12 mouse cellular contexts compared by ENCODE assay signal in the genomic region with DNA sequence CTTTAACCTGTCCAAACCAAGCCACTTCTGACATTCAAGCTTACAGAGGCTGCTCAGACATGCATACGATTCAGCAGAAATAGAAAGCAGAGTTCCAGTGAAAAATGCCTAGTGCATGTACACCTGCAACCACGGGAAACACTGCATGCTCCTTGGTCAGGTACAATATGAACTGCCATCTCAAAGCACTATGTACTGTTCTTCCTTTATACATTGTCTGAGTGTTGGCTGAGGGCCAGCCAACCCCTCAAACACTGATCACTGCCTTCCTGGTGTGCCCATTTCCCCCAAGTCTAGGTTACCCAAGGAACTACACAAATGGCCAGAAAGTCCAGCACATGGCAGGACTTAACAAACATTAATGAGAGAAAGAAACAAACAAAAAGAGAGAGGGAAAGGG. TPM values are rescaled to one million over a fixed set of nuclear protein-coding genes. Genes with fewer than 3 reads are reported as not detected.
DNase-seq lines count a peak whose midpoint lies in the region; ATAC-seq and TF ChIP-seq lines count a peak whose summit lies in the region.
"Had no signal": no experiment of that assay in that cellular context is flagged by ENCODE, and none has a peak within 500 bp of the region (broad histone marks: within the 10 kb centered on the region; RNA-seq: fewer than 3 reads in every experiment).

No protein-coding gene starts in this region.

- 0 out of 2 replicates have a peak overlapping the region, but pooled peaks have one; percentile 60 for H3K4me2 ChIP-seq in forebrain, embryonic 12.5 days
- H3K4me2 ChIP-seq in hindbrain, embryonic 12.5 days (replicated peaks) = peak overlapping the region; percentile 11; the same call in 1 of the 2 replicates
- H3K4me2 ChIP-seq in hindbrain, embryonic 11.5 days (replicated peaks; ENCODE audit: low read depth, low read length) = no peak overlapping the region
- H3K4me2 ChIP-seq in lung, postnatal 0 days (replicated peaks; ENCODE audit: low read depth, low read length) = peak overlapping the region; percentile 25; the same call in 1 of the 2 replicates
- peak overlapping the region; percentile 66 for H3K4me2 ChIP-seq in midbrain, embryonic 14.5 days (ENCODE audit: low read length)
- H3K4me2 ChIP-seq: intestine, embryonic 15.5 days had no signal

- no peaks in the 10 kb centered on the region for H3K27me3 ChIP-seq in forebrain, embryonic 12.5 days
- H3K27me3 ChIP-seq in forebrain, embryonic 10.5 days (ENCODE audit: poor library complexity, severe bottlenecking) = no peaks in the 10 kb centered on the region
- H3K27me3 ChIP-seq in hindbrain, embryonic 12.5 days = no peaks in the 10 kb centered on the region
- no peaks in the 10 kb centered on the region for H3K27me3 ChIP-seq in hindbrain, embryonic 11.5 days (ENCODE audit: control insufficient read depth, insufficient read depth, low read length)
- H3K27me3 ChIP-seq in lung, postnatal 0 days (replicated peaks; ENCODE audit: insufficient read depth, low read length) = no peaks in the 10 kb centered on the region
- no peaks in the 10 kb centered on the region for H3K27me3 ChIP-seq in midbrain, embryonic 14.5 days (ENCODE audit: control insufficient read depth, insufficient read depth, low read length)
- H3K27me3 ChIP-seq: heart, embryonic 12.5 days; intestine, embryonic 15.5 days had no signal

- WGBS in forebrain, embryonic 12.5 days = 90% methylated on average over 2 of the region's 2 CpGs
- 91% methylated on average over 2 of the region's 2 CpGs for WGBS in forebrain, embryonic 10.5 days
- 81% methylated on average over 2 of the region's 2 CpGs for WGBS in hindbrain, embryonic 12.5 days
- WGBS in hindbrain, embryonic 11.5 days = 91% methylated on average over 2 of the region's 2 CpGs
- 50% methylated on average over 2 of the region's 2 CpGs for WGBS in lung, postnatal 0 days
- WGBS in midbrain, embryonic 14.5 days = 82% methylated on average over 2 of the region's 2 CpGs

- no peak for TF ChIP-seq CTCF in lung, postnatal 0 days (IDR thresholded peaks at IDR 0.05)

- no peak for TF ChIP-seq EP300 in lung, postnatal 0 days (IDR thresholded peaks at IDR 0.05)

- no peaks in the 10 kb centered on the region for H3K9me3 ChIP-seq in forebrain, embryonic 12.5 days
- H3K9me3 ChIP-seq in forebrain, embryonic 10.5 days = no peaks in the 10 kb centered on the region
- H3K9me3 ChIP-seq in hindbrain, embryonic 12.5 days (replicated peaks) = no peaks in the 10 kb centered on the region
- no peaks in the 10 kb centered on the region for H3K9me3 ChIP-seq in hindbrain, embryonic 11.5 days (ENCODE audit: control insufficient read depth, low read length)
- H3K9me3 ChIP-seq in lung, postnatal 0 days (ENCODE audit: low read length) = no peaks in the 10 kb centered on the region
- H3K9me3 ChIP-seq in midbrain, embryonic 14.5 days (ENCODE audit: control insufficient read depth, low read length) = no peaks in the 10 kb centered on the region
- H3K9me3 ChIP-seq: heart, embryonic 12.5 days; intestine, embryonic 15.5 days had no signal

- no peak overlapping the region for H3K4me3 ChIP-seq in forebrain, embryonic 12.5 days (replicated peaks)
- H3K4me3 ChIP-seq in forebrain, embryonic 10.5 days = no peak overlapping the region; the same call in 1 of the 2 replicates
- H3K4me3 ChIP-seq in hindbrain, embryonic 12.5 days = no peak overlapping the region
- no peak overlapping the region for H3K4me3 ChIP-seq in hindbrain, embryonic 11.5 days (ENCODE audit: low read depth, low read length)
- H3K4me3 ChIP-seq in lung, postnatal 0 days (ENCODE audit: low read depth, low read length) = no peak overlapping the region
- H3K4me3 ChIP-seq in midbrain, embryonic 14.5 days (replicated peaks; ENCODE audit: low read depth, low read length) = no peak overlapping the region
- H3K4me3 ChIP-seq: heart, embryonic 12.5 days; intestine, embryonic 15.5 days had no signal

- no peak overlapping the region for H3K9ac ChIP-seq in forebrain, embryonic 12.5 days
- no peak overlapping the region for H3K9ac ChIP-seq in hindbrain, embryonic 12.5 days
- H3K9ac ChIP-seq in hindbrain, embryonic 11.5 days (ENCODE audit: low read depth, low read length) = no peak overlapping the region
- H3K9ac ChIP-seq in lung, postnatal 0 days (replicated peaks; ENCODE audit: low read depth) = no peak overlapping the region
- no peak overlapping the region for H3K9ac ChIP-seq in midbrain, embryonic 14.5 days (replicated peaks; ENCODE audit: low read length)
- H3K9ac ChIP-seq: intestine, embryonic 15.5 days had no signal

- no peak for DNase-seq in forebrain, embryonic 10.5 days (ENCODE audit: extremely low spot score, low spot score)
- no peak for DNase-seq in hindbrain, embryonic 11.5 days (ENCODE audit: low spot score)
- DNase-seq in lung, postnatal 0 days (ENCODE audit: low spot score) = no peak
- no peak for DNase-seq in lung, postnatal 14 days
- no peak for DNase-seq in midbrain, embryonic 14.5 days
- no peak for DNase-seq in thymus, postnatal 0 days (ENCODE audit: low spot score)
- DNase-seq: cerebellum, adult 18-20 months; lung, adult 18-20 months had no signal

- no peak overlapping the region for H3K27ac ChIP-seq in forebrain, embryonic 12.5 days
- no peak overlapping the region for H3K27ac ChIP-seq in forebrain, embryonic 10.5 days
- H3K27ac ChIP-seq in hindbrain, embryonic 12.5 days = peak overlapping the region; percentile 7; the same call in 1 of the 2 replicates
- H3K27ac ChIP-seq in hindbrain, embryonic 11.5 days (ENCODE audit: low read depth, low read length) = no peak overlapping the region
- no peak overlapping the region for H3K27ac ChIP-seq in lung, postnatal 0 days (ENCODE audit: low read length)
- no peak overlapping the region for H3K27ac ChIP-seq in midbrain, embryonic 14.5 days (replicated peaks; ENCODE audit: low read depth, low read length)
- H3K27ac ChIP-seq: intestine, embryonic 15.5 days had no signal

- peaks cover 42% of the 10 kb centered on the region for H3K4me1 ChIP-seq in forebrain, embryonic 12.5 days
- peaks cover 37% of the 10 kb centered on the region for H3K4me1 ChIP-seq in forebrain, embryonic 10.5 days
- H3K4me1 ChIP-seq in hindbrain, embryonic 12.5 days = peaks cover 40% of the 10 kb centered on the region
- peaks cover 4% of the 10 kb centered on the region; the same call in 1 of the 2 replicates for H3K4me1 ChIP-seq in hindbrain, embryonic 11.5 days (replicated peaks; ENCODE audit: control insufficient read depth, insufficient read depth, low read length)
- H3K4me1 ChIP-seq in lung, postnatal 0 days (ENCODE audit: insufficient read depth, low read depth, low read length) = peaks cover 12% of the 10 kb centered on the region; the same call in 1 of the 2 replicates
- peaks cover 29% of the 10 kb centered on the region for H3K4me1 ChIP-seq in midbrain, embryonic 14.5 days (ENCODE audit: control insufficient read depth, insufficient read depth, low read length)

- no peak for ATAC-seq in forebrain, embryonic 12.5 days (ENCODE audit: low FRiP score)
- ATAC-seq in hindbrain, embryonic 12.5 days (ENCODE audit: low FRiP score) = no peak
- ATAC-seq in hindbrain, embryonic 11.5 days (ENCODE audit: low FRiP score) = no peak
- ATAC-seq in lung, postnatal 0 days = no peak
- ATAC-seq in midbrain, embryonic 14.5 days (ENCODE audit: low FRiP score, low TSS enrichment) = no peak
- ATAC-seq: intestine, embryonic 15.5 days had no signal

- H3K36me3 ChIP-seq in forebrain, embryonic 12.5 days (replicated peaks) = peaks cover 14% of the 10 kb centered on the region
- H3K36me3 ChIP-seq in forebrain, embryonic 10.5 days (replicated peaks) = peaks cover 34% of the 10 kb centered on the region
- H3K36me3 ChIP-seq in hindbrain, embryonic 12.5 days = no peaks in the 10 kb centered on the region
- H3K36me3 ChIP-seq in hindbrain, embryonic 11.5 days (ENCODE audit: control insufficient read depth, insufficient read depth, low read length) = 0 out of 2 replicates have a peak, but pooled peaks cover 2% of the 10 kb centered on the region
- H3K36me3 ChIP-seq in lung, postnatal 0 days (ENCODE audit: insufficient read depth, low read length) = no peaks in the 10 kb centered on the region
- 0 out of 2 replicates have a peak, but pooled peaks cover 3% of the 10 kb centered on the region for H3K36me3 ChIP-seq in midbrain, embryonic 14.5 days (ENCODE audit: control insufficient read depth, insufficient read depth, low read length)
- H3K36me3 ChIP-seq: heart, embryonic 12.5 days; intestine, embryonic 15.5 days had no signal

RNA-seq across cellular contexts. Expression of a gene that starts 53.5 kb away (rescaled TPM):
- 17.0 and 18.8 TPM in 2 replicates for polyA plus RNA-seq in forebrain, embryonic 12.5 days (2016; fragmentation: Nextera tagmentation; extraction: Ambion mirVana)
- polyA plus RNA-seq in forebrain, embryonic 10.5 days (2016; fragmentation: Nextera tagmentation; extraction: Ambion mirVana) = 15.2 and 16.0 TPM in 2 replicates
- polyA plus RNA-seq in hindbrain, embryonic 12.5 days (2016; fragmentation: Nextera tagmentation; extraction: Ambion mirVana) = 20.2 and 22.3 TPM in 2 replicates
- polyA plus RNA-seq in hindbrain, embryonic 11.5 days (2014; fragmentation: Nextera tagmentation; extraction: Ambion mirVana) = 16.5 and 20.7 TPM in 2 replicates
- polyA plus RNA-seq in lung, postnatal 0 days (2015; fragmentation: Nextera tagmentation; extraction: Ambion mirVana) = 7.9 and 8.4 TPM in 2 replicates
- 15.0 and 22.0 TPM in 2 replicates for polyA plus RNA-seq in midbrain, embryonic 14.5 days (2014; fragmentation: Nextera tagmentation; extraction: Ambion mirVana)
- 8.9 and 9.6 TPM in 2 replicates for polyA plus RNA-seq in thymus, postnatal 0 days (2015; fragmentation: Nextera tagmentation; extraction: Ambion mirVana)
